Mouse (Mus musculus) neural tube, embryonic 15.5 days (tissue): ENCODE measurements around the gene P2rx5. TPM values are rescaled to one million over a fixed set of nuclear protein-coding genes. Genes with fewer than 3 reads are reported as not detected.

Experiments used
- ATAC-seq: fragments of 200-750 bp; cut with Nextera tagmentation; 2 replicates; pipeline ENCODE4 v1.8.0; 2017; ENCODE audit warnings: mild to moderate bottlenecking, moderate TSS enrichment, moderate library complexity; ENCODE audit not compliant: low FRiP score
- H3K27ac ChIP-seq: fragments of 300-500 bp; sonication (generic); replicated peaks from 2 replicates; pipeline ENCODE4 v1.5.1; 2015; ENCODE audit warnings: mild to moderate bottlenecking, inconsistent platforms
- H3K27me3 ChIP-seq: fragments of 300-500 bp; sonication (generic); replicated peaks from 2 replicates; pipeline ENCODE4 v1.6.1; 2015; ENCODE audit warnings: inconsistent platforms
- H3K36me3 ChIP-seq: fragments of 300-500 bp; sonication (generic); 2 replicates; pipeline ENCODE4 v1.6.1; 2015; ENCODE audit warnings: inconsistent platforms
- H3K4me1 ChIP-seq: fragments of 300-500 bp; sonication (generic); 2 replicates; pipeline ENCODE4 v1.6.1; 2015; ENCODE audit warnings: inconsistent platforms
- H3K4me2 ChIP-seq: fragments of 300-500 bp; sonication (generic); 2 replicates; pipeline ENCODE4 v1.6.1; 2015; ENCODE audit warnings: inconsistent platforms, mild to moderate bottlenecking, moderate library complexity
- H3K4me3 ChIP-seq: fragments of 300-500 bp; sonication (generic); replicated peaks from 2 replicates; pipeline ENCODE4 v1.5.1; 2015; ENCODE audit warnings: mild to moderate bottlenecking, inconsistent platforms
- H3K9ac ChIP-seq: fragments of 300-500 bp; sonication (generic); replicated peaks from 2 replicates; pipeline ENCODE4 v1.6.1; 2015; ENCODE audit warnings: mild to moderate bottlenecking, inconsistent platforms
- H3K9me3 ChIP-seq: fragments of 300-500 bp; sonication (generic); replicated peaks from 2 replicates; pipeline ENCODE4 v1.6.1; 2016; ENCODE audit warnings: inconsistent platforms
- WGBS: fragments of 180-500 bp; shearing (Covaris S2); methylation state at CpG from one replicate; pipeline ENCODE4 v1.1.7; 2015; ENCODE audit warnings: mixed read lengths; 5-methylcytosine and 5-hydroxymethylcytosine counted together
- polyA plus RNA-seq: library from polyadenylated mRNA; unstranded; fragments of >200 nt; fragmentation: Nextera tagmentation; extraction: Ambion mirVana; gene quantifications from 2 replicates; pipeline ENCODE4 v1.2.1, GENCODE M21; 2015

Gene P2rx5
- polyA plus RNA-seq, 1 experiment from 2014 or later: 0.84 TPM

- no peak for ATAC-seq
- Histone ChIP-seq H3K27me3 (no peaks in the 10 kb centered on the region), H3K9ac (no peak overlapping the region), H3K4me3 (no peak overlapping the region), H3K4me1 (no peaks in the 10 kb centered on the region), H3K9me3 (no peaks in the 10 kb centered on the region), H3K36me3 (no peaks in the 10 kb centered on the region), H3K27ac (no peak overlapping the region), H3K4me2 (no peak overlapping the region)
- 69% methylated on average over 11 of the region's 11 CpGs for WGBS
Observed at GRCm38 (mm10) chr11:73146026-73146974, 13.9 kb upstream of the P2rx5 start.

DNA sequence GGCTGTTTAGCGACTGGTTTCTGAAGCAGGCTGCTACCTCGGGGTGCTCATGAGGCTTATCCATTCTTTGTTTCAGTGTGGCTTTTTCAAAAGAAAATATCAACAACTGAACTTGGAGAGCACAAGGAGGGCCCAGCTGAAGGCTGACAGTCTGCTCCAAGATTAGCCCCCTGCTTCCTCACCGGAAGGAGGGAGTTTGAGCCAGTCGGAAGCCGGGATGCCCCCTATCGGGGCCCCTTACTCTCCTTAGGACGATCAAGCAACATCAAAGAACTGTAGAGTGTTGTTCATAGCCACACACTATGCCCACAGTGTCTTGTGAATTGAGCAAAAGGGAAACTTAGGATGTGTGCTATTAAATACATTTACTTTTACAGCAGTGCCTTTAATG is 13.3 kb upstream of the P2rx5 start:
- no peak overlapping the region for H3K9ac ChIP-seq
- H3K36me3 ChIP-seq: no peaks in the 10 kb centered on the region
- H3K27me3 ChIP-seq: no peaks in the 10 kb centered on the region
- no peak for ATAC-seq
- no peaks in the 10 kb centered on the region for H3K9me3 ChIP-seq
- no peak overlapping the region for H3K27ac ChIP-seq
- H3K4me2 ChIP-seq: no peak overlapping the region
- 69% methylated on average over 7 of the region's 7 CpGs for WGBS
- no peak overlapping the region for H3K4me3 ChIP-seq
- H3K4me1 ChIP-seq: no peaks in the 10 kb centered on the region

DNA sequence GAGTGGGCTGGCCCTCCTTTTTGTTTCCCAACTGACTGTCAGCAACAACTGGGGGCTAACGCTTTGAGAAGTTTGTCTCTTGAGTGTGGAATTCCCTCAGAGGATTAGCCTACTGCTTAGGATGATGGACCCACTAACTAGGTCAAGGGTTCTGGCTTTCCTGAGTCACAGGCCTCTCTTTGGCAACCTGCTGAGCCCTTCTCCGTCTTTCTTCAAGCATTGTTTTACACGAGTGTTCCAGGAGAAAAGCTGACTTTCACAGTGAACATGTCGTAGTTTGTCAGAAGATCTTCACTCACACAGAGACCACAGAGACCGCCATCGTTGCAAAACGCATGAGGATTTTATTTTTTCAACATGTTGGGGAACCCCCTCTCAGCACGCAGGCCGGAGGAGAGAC is 12.0 kb upstream of the P2rx5 start:
- H3K36me3 ChIP-seq: no peaks in the 10 kb centered on the region
- H3K27ac ChIP-seq: no peak overlapping the region
- WGBS: 80% methylated on average over 9 of the region's 9 CpGs
- no peak overlapping the region for H3K9ac ChIP-seq
- H3K4me1 ChIP-seq: no peaks in the 10 kb centered on the region
- H3K9me3 ChIP-seq: no peaks in the 10 kb centered on the region
- no peaks in the 10 kb centered on the region for H3K27me3 ChIP-seq
- no peak overlapping the region for H3K4me2 ChIP-seq
- ATAC-seq: no peak
- H3K4me3 ChIP-seq: no peak overlapping the region

DNA sequence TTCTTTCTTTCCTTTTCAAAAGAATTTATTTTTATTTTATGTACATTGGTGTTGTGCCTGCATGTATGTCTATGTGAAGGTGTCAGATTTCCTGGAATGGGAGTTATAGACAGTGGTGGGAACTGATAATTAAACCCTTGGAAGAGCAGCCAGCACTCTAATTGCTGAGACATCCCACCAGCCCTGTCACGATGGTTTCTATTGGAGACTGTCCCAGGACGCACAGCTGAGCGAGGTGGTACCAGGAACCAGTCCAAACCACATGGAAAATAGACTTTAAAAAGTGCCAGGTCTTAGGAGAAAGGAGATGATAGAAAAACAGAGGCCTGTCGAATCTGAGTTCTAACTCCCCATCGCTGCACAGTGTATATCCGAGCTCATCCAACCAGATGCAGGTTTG is 5.2 kb upstream of the P2rx5 start:
- WGBS: 77% methylated on average over 6 of the region's 6 CpGs

GRCm38 (mm10) chr11:73160811-73161200 is 585 bp downstream of the P2rx5 start:
- Histone ChIP-seq H3K27me3 (peaks cover 19% of the 10 kb centered on the region), H3K4me1 (peaks cover 14% of the 10 kb centered on the region), H3K9me3 (no peaks in the 10 kb centered on the region), H3K4me3 (peak overlapping the region; percentile 45), H3K4me2 (peak overlapping the region; percentile 83), H3K27ac (no peak overlapping the region), H3K36me3 (no peaks in the 10 kb centered on the region), H3K9ac (peak overlapping the region; percentile 37)
- no peak; the same call in 1 of the 2 replicates for ATAC-seq
- WGBS: 21% methylated on average over 6 of the region's 6 CpGs

More for the DNA sequence above, 5.2 kb upstream of the P2rx5 start:
- Histone ChIP-seq H3K9ac (no peak overlapping the region), H3K4me3 (no peak overlapping the region), H3K36me3 (no peaks in the 10 kb centered on the region), H3K9me3 (no peaks in the 10 kb centered on the region), H3K4me2 (no peak overlapping the region), H3K27ac (no peak overlapping the region), H3K4me1 (peaks cover 2% of the 10 kb centered on the region), H3K27me3 (peaks cover 9% of the 10 kb centered on the region)
- no peak for ATAC-seq

- Histone ChIP-seq H3K27me3 (peaks cover 19% of the 10 kb centered on the region), H3K9me3 (no peaks in the 10 kb centered on the region), H3K27ac (no peak overlapping the region), H3K4me3 (no peak overlapping the region), H3K9ac (no peak overlapping the region), H3K36me3 (no peaks in the 10 kb centered on the region), H3K4me2 (no peak overlapping the region), H3K4me1 (peaks cover 14% of the 10 kb centered on the region)
- WGBS: 88% methylated on average over 4 of the region's 4 CpGs
- ATAC-seq: no peak
Observed at GRCm38 (mm10) chr11:73161616-73162015, 1.4 kb downstream of the P2rx5 start.

GRCm38 (mm10) chr11:73162284-73162683 is 2.1 kb downstream of the P2rx5 start:
- Histone ChIP-seq H3K4me1 (peaks cover 14% of the 10 kb centered on the region), H3K9me3 (no peaks in the 10 kb centered on the region), H3K9ac (no peak overlapping the region), H3K36me3 (no peaks in the 10 kb centered on the region), H3K27ac (no peak overlapping the region), H3K27me3 (peaks cover 19% of the 10 kb centered on the region), H3K4me2 (no peak overlapping the region), H3K4me3 (no peak overlapping the region)
- 71% methylated on average over 5 of the region's 5 CpGs for WGBS
- no peak for ATAC-seq

DNA sequence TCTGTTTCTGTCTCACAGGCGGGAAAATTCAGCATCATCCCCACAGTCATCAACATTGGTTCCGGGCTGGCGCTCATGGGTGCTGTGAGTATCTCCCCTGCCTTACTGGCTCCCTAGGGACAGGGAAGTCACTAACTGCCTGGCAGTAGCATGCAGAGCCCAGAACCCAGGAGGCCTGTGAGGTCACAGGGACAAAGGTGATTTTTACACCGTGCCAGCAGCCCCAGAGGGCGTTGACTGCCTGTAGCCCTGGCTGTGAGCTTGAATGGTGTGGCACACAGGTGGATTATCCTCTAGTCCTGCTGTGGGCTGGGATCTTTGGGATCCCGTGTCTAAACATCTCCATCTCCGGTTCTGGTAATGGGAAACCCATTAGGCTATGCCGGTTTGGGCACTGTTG is 7.8 kb downstream of the P2rx5 start:
- Histone ChIP-seq H3K4me2 (no peak overlapping the region), H3K27me3 (no peaks in the 10 kb centered on the region), H3K9ac (no peak overlapping the region), H3K27ac (no peak overlapping the region), H3K4me3 (no peak overlapping the region), H3K36me3 (peaks cover 1% of the 10 kb centered on the region; the same call in 1 of the 2 replicates), H3K4me1 (no peaks in the 10 kb centered on the region), H3K9me3 (no peaks in the 10 kb centered on the region)
- 86% methylated on average over 8 of the region's 8 CpGs for WGBS
- ATAC-seq: no peak

- Histone ChIP-seq H3K9me3 (no peaks in the 10 kb centered on the region), H3K36me3 (peaks cover 6% of the 10 kb centered on the region), H3K4me3 (no peak overlapping the region), H3K4me1 (no peaks in the 10 kb centered on the region), H3K9ac (no peak overlapping the region), H3K27me3 (no peaks in the 10 kb centered on the region), H3K4me2 (no peak overlapping the region), H3K27ac (no peak overlapping the region)
- ATAC-seq: no peak
- WGBS: 90% methylated on average over 6 of the region's 6 CpGs
Observed at GRCm38 (mm10) chr11:73168576-73168975, 8.4 kb downstream of the P2rx5 start.

DNA sequence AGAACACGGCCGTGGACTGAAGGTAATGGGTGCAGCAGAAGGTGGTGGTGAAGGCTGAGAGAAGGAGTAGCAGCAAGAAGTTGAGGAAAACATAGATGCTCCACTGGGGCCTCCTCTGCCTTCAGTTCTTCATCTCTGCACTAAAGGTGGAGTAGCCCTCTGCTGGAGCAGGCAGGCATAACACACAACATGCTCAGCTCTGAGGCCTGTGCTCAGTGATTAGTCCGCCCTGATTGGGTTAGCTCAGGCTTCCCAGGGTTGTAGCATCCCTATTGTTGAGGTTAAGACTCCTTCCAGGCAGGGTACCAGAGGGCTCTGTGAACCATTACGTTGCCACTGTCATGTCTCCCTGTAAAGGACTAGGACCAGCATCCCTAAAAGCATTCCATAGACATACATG is 9.0 kb downstream of the P2rx5 start:
- H3K27me3 ChIP-seq: no peaks in the 10 kb centered on the region
- H3K4me2 ChIP-seq: no peak overlapping the region
- H3K27ac ChIP-seq: no peak overlapping the region
- H3K4me3 ChIP-seq: no peak overlapping the region
- no peak for ATAC-seq
- 51% methylated on average over 4 of the region's 4 CpGs for WGBS
- peaks cover 11% of the 10 kb centered on the region for H3K36me3 ChIP-seq
- no peaks in the 10 kb centered on the region for H3K9me3 ChIP-seq
- 0 out of 2 replicates have a peak, but pooled peaks cover 1% of the 10 kb centered on the region for H3K4me1 ChIP-seq
- H3K9ac ChIP-seq: no peak overlapping the region

- Histone ChIP-seq H3K4me2 (no peak overlapping the region), H3K27ac (no peak overlapping the region), H3K9me3 (no peaks in the 10 kb centered on the region), H3K4me3 (no peak overlapping the region), H3K27me3 (no peaks in the 10 kb centered on the region), H3K4me1 (peaks cover 21% of the 10 kb centered on the region), H3K36me3 (peaks cover 15% of the 10 kb centered on the region), H3K9ac (no peak overlapping the region)
- ATAC-seq: no peak
- WGBS: 72% methylated on average over 5 of the region's 5 CpGs
Observed at GRCm38 (mm10) chr11:73172186-73172585, 12.0 kb downstream of the P2rx5 start.

GRCm38 (mm10) chr11:73175612-73176011 is 15.4 kb downstream of the P2rx5 start:
- ATAC-seq: no peak
- Histone ChIP-seq H3K4me1 (peaks cover 43% of the 10 kb centered on the region), H3K36me3 (peaks cover 15% of the 10 kb centered on the region), H3K4me2 (peak overlapping the region; percentile 67), H3K9me3 (no peaks in the 10 kb centered on the region), H3K27me3 (no peaks in the 10 kb centered on the region), H3K9ac (peak overlapping the region; percentile 88), H3K27ac (no peak overlapping the region), H3K4me3 (peak overlapping the region; percentile 90)
- 46% methylated on average over 8 of the region's 8 CpGs for WGBS
